Mouse (Mus musculus) CD4-positive, CD25-positive, alpha-beta regulatory T cell (primary cell): ENCODE data around the gene Skint2. TPM values are rescaled to one million over a fixed set of nuclear protein-coding genes. Genes with fewer than 3 reads are reported as not detected.

Experiments used
- polyA plus RNA-seq: library from polyadenylated mRNA; unstranded; fragments of 100-300 nt; shearing (Covaris generic); gene quantifications from one replicate; pipeline ENCODE4 v1.2.1, GENCODE M21; 2017

The Skint2 gene
- not detected for polyA plus RNA-seq

GRCm38 (mm10) chr4:112556894-112557293, at the start of gene Skint2:
TSS of gene Skint2 (plus strand) at chr4:112557194.

Other genes starting within 250 kb of the Skint2 start
- gene Skint9, start 123.2 kb upstream of the Skint2 start, polyA plus RNA-seq, result not detected
- 0.10 TPM for gene Skint10, start 217.7 kb downstream of the Skint2 start, polyA plus RNA-seq